Mouse (Mus musculus) CD8-positive naive resting alpha-beta T cell, adult 2 months (primary cell): ENCODE measurements around the gene Uroc1.

Source experiments
- DNase-seq, 2 experiments: peaks; one replicate each; pipeline ENCODE4 v3.0.0; 2022; ENCODE audit warnings: low read depth in 2 of 2, low spot score in 2 of 2

The Uroc1 gene

DNA sequence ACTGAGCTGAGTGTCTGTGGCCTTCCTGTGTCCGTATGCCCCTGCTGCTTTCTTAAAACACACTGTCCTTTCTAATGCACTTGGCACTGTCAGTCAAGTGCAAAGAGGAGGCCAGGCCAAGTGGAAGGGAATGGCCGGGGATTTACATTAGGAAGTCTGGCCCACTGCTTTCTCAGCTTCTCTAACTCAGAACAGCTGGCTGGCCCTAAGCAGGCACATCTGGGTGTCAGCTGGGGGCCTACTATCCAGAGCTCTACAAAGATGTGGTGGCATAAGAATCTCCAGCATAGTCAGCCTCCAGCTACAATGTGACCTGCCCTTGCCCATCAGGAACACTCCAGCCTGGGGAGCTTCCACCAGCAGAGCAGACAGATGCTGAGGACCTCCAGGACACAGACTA lies 16.9 kb downstream of the Uroc1 start:
- no peak for DNase-seq

DNA sequence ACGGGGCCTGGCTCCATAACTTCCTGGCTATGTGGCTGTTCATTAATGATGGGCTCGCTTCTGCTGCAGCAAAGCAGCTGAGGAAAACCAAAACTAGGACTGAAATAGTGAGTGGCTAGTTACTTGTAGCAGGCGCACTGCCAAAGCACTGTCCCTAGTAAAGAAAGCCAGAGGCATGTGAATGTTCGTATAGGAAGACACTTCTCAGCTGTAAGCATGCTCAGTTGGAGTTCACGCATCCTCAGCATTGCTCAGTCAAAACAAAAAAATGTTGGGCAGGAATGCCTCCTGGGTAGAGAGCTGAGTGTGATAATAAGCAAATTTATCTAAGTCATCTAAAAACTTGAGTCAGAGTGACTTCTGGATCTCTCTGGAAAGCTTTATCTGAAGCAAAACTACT lies 25.1 kb downstream of the Uroc1 start:
- no peak for DNase-seq

DNA sequence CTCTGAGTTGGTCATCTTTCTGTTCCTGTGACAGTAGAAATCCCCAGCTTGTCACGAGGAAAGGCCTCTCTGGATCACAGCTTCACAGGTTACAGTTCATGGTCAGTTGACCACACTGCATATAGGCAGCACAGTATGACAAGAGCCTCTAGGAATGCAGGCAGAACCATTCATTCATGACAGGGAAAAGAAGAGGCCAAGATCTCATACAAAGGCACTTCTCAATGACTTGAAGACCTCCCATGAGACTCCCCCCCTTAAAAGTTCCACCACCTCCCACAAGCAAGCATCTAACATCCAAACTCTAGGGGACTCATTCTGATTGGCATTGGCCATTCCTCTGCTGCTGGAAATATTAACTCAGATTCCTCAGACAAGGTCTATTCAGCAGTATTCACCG lies 26.4 kb downstream of the Uroc1 start:
- no peak for DNase-seq

DNA sequence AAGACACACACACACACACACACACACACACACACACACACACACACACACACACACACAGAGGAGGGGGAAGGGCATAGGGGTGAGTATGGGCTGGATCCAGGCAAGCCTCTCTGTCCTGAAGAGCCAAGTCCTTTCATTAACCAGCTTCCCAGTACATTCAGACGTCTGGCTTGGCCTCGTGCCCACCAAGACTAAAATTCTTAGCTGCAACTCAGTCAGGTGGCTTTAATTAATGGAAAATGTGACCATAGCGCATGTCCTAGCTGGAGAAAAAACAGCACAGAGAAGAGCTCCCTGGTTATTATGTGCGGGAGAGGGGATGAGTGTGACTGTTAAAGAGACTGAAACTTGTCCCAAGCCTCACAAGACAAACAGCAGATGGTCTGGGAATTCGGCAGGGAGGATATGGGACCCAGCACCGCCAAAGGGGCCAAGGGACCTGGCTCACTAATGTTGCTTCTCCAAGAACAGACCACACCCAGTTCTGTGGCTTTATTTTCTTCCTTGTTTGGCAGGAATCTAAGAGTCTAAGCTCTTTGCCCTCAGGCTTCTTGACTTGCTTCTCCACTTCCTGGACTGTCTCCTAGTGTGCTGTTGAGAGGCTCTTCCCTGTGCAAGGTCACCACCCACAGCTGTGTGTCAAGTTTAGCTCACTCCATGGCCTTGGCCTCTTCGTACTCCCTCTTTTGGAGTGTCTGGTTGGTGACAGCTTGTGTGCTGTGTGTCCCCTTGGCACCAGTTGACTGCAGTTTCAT lies 27.1 kb downstream of the Uroc1 start:
- DNase-seq = no peak

DNA sequence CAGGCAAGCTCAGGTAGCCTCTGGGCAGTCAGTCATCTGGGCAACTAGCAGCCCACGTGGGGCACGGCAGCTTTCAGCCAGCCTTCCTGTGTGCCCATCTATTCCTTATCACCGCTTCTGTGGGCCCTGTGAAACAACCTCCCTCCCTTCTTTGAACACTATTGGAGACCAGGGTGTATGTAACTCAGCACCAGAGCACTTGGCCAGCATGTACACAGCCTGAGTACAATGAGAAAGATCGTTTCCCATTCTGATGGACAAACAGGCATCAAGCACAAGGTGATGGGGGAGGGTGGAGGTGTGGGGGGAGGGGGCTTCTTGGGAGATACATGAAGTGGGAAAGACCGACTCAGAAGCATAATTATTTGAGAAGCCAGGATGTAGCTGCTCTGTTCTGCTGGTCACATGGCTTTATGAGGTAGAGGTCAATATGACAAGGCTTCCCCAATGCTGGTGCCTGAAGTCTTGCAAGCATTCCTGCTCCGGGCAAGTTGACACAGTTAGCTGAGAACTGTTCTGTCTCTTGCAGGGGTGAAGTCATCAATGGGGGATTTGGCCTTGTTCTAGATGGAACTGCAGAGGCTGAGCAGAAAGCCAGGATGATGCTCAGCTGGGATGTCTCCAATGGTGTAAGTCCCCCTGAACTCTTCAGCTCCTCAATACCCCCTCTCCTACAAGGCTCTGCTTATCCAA lies 28.0 kb downstream of the Uroc1 start:
- no peak for DNase-seq

DNA sequence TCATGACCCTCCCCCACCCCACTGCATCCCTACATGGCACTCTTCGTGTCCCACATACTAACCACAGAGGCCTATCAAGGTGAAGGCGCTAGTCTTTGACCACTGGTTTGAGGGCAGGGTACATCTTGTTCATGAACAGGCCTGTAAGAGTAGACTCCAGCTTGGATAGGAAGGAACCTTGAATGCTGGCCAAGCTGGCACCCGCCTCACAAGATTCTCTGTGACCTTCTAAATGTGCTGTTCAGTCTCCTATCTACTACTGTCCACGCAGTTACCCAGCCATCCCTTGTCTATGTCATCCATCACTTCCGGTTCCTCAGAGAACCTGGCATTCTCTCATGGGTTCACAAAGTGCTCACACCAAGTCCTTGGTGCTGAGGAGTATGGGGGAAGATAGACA lies 30.2 kb downstream of the Uroc1 start:
- DNase-seq = no peak

DNA sequence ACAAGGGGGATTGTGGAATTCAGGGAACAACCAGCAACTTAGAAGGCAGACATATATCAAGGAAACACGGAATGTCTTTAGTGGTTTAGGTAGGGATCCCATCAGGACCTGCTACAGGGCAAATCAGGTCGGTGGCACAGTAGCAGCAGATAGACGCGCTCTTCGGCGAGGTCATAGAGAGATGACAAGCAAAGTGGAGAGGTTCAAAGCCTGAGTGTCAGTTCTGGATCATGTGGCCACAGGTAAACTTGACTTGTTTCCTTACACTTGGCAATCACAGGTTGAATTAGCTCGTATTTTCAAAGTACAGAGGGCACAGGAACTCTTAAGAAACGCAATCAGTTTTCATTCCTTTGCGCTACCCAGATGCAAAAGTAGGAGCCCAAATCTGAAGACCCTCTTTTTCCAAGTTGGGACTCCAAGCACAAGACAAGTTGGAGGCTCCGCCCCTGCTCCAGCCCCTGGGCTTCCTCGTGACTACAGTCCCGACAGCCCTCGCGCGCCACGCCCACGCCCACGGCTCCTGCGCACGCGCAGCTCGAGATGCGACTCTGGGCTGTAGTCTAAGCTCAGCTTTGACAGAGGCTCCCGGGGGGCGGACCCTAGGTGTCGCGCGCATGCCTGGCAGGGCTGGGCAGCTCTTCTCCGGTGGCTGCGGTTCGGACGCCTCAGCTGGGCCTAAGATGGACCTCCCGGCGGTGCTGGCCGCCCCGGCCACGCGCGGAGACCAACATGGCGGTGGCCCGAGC lies 36.1 kb downstream of the Uroc1 start, which contains the start of gene Zxdc:
Zxdc (plus strand) TSS at position 517 of the 749 bp plus-strand sequence.
- peak; percentile 93 to 94 for DNase-seq

DNA sequence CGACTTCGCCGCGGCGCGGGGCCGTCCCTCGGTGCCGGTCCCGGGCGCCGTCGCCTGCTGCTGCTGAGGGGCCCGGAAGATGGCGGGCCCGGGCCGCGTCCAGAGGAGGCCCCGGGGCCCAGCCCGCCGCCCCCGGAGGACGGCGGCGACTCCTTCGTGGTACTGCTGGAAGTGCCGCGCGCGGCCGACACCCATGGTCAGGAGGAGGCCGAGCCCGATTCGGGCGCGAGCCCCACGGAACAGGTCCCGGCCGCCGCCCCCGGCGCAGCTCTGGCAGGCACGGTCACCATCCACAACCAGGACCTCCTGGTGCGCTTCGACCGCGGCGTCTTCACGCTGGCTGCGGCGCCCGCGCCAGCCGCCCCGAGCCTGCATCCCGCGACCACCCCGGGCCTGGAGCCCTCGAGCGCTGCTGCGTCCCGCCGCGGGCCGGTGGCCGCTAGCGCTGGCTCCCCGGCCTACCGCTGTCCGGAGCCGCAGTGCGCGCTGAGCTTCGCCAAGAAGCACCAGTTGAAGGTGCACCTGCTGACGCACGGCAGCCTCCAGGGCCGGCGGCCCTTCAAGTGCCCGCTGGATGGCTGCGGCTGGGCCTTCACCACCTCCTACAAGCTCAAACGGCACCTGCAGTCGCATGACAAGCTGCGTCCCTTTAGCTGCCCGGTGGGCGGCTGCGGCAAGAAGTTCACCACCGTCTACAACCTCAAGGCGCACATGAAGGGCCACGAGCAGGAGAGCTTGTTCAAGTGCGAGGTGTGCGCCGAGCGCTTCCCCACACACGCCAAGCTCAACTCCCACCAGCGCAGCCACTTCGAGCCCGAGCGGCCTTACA lies 36.9 kb downstream of the Uroc1 start:
- DNase-seq = peak; percentile 19 to 33

DNA sequence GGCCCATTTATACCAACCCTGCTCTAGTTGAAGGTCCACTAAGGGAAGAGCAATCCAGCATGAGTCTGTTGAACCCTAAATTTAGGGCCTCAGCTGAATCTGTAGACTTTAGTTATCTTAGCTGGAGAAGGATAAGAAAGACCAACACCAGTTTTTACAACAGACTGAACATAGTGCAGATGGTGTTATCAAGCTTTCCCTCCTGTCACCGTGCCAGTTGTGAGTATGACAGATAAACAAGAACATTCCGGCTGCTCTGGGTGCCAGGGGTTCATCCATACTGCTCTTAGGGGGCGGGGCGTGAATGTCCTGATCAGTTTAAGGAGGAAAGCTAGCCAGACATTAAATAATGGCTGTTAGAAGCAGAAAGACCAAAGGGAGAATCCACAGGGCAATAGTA lies 41.6 kb downstream of the Uroc1 start:
- no peak for DNase-seq

DNA sequence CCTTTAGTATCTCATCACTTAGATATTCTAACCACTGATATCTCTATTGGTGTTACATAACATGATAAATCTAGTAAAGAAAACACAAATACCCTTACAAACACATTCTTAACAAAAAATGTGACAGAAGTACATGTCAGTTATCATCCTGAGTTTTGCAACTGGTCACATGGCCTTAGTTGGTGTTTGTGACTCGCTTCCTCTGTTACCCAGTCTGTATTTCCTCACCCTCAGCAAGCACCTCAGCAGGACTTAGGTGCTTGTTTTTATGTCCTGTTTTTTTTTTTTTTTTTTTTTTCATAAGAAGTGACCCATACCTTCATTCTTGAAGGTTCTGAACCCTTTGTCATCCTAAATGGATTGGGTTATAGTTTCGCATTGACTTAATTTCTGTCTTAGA lies 44.6 kb downstream of the Uroc1 start:
- DNase-seq = no peak

DNA sequence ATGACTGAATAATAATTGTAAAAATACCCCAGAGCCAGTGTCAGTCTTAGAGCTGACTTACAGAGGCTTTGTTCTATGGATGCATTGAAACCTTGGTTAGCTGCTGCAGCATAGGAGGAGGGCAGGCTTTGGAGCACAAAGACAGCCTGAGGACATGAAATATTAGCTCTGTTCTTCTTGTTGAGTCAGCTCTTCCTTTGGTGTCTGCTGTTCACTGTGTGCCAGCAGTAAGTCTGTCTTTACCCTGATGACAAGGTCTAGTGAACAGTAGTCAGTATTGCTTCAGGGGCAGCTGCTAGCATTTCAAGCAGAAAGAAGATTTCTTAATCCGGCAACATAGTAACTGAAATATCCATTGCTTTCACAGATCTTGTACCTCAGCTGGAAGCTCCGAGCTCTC lies 48.4 kb downstream of the Uroc1 start:
- no peak for DNase-seq

DNA sequence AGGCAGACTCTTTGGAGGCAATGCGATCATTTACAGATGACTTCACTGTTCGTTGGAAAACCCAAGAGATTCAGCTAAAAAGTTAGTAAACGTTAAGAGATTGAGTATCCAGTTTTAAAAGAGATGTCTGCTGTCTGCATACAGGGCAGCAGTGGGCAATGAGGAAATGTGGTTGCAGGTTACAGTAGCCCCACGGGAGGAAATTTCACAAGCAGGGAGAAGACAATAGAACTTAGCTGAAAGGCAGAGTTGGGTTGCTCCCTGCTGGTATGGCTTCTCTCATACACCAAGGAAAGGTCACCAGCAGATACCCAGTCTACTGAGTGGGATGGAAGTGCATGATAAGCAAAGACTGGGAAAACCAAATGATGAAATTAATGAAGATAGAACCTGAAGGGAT lies 57.5 kb downstream of the Uroc1 start:
- DNase-seq = no peak

DNA sequence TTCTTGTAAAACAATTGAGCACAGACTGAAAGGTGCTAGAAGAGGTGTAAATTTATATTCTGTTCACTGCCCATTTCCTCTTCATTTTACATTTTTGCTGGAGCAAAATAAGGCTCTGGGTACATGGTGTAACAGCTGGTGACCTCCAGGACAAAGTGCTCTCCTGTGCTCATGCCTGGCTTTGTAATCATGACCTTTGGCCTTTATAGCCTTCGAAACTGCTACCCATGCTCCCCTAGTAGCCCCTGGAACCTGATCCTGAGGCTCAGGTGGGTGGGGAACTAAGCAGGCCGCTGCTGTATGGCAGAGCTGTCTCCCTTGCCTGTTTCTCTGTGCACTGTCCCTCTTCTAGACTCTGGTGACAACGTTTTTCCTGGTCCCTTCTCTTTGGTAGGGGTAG lies 60.9 kb downstream of the Uroc1 start:
- no peak for DNase-seq

DNA sequence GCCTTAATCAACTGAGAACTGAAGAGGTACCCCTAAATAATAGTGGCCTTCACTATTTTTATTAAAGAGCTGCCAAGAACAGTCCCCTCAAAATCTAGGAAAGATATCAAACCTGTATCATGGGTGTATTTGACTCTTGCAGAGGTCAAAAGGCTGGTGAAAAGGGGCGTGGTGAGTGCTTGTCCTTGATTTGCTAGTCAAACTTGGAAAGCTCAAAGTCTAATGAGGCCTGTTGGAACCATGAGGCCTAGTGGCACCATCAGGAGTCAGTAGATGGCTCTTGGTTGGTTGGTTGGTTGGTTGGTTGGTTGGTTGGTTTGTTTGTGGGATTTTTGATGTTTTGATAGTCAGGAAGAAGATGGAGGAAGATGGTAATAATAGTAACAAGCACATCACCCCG lies 62.7 kb downstream of the Uroc1 start:
- DNase-seq = no peak

DNA sequence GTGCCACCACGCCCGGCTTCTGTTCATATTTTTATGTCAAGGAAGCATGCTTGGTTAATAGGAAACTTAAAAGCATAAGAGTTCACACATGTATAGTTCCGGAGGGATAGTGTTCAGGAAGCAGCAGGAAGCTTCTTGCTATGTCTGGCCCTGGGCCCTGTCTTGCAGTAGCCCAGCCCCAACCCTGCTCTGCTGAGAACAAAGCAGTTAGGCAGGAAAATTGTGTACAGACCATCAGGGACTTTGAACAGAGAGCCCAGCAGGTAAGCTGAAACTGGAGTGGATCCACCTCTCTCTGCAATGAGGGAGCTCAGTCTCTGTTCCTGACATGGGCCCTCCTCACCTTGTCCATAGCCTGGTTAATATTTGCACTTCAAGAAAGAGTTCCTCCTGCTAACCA lies 64.2 kb downstream of the Uroc1 start:
- DNase-seq = no peak

DNA sequence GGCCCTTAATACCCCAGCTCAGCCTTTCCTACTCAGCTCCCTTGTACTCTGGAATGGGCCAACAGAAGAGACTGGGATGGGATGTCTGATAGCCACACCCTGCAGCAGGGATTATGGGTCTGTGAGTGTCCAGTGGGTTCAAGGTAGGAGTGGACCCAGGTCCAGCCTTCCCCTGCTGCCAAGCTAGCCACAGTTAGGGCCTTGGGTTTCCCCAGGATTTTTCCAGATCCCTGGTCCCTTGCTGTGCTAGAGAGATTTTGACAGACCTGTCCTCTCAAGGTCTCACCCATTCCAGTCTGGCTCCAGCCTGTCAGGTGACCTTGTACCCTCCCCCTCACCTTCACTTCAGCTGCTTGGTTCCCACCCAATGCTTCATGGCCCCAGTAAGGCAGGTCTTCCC lies 75.5 kb downstream of the Uroc1 start:
- no peak for DNase-seq

DNA sequence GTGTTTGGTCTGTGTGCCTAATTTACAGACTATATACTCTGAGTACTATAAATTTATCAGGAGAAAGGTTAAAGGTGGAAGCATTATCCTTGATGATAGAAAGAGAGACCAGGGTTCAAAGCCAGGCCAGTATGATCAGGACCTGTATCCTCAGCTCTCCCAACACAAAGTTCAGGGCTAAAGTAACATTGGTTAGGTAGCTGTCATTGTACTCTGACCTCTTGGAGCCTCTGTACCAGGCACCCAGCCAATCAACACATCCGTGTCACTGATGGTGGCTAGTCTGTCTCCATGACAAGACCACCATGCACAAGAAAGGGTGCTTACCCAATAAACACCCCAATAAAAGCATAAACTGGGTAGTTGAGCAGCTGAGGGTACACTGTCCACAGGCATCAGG lies 77.9 kb downstream of the Uroc1 start:
- DNase-seq = no peak

DNA sequence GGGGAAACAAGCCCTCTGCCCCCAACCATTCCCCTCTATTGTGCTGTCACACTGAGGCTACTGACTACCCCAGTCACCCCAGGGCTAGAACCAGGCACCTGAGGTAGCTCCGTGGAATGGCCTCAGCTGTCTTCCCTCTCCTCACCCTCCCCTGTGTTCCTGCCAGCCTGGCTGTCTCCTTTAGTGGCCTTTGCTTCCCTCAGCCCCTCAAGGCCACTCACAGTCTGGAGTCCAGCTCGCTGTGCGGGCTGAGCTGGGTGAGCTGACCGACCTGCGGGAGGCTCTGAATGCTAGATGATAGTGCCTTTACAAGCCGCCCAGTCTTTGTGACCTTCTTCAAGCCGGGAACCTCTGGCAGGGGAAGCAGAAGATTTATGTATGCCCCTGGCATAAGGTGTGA lies 78.8 kb downstream of the Uroc1 start:
- DNase-seq = no peak
